Mouse (Mus musculus): ENCODE results near the gene AL731706.1. TPM values are rescaled to one million over a fixed set of nuclear protein-coding genes. Genes with fewer than 3 reads are reported as not detected.

The AL731706.1 gene
- total and polyA plus RNA-seq, 2 experiments from 2014 or later = 3.3 to 13.0 TPM

DNA sequence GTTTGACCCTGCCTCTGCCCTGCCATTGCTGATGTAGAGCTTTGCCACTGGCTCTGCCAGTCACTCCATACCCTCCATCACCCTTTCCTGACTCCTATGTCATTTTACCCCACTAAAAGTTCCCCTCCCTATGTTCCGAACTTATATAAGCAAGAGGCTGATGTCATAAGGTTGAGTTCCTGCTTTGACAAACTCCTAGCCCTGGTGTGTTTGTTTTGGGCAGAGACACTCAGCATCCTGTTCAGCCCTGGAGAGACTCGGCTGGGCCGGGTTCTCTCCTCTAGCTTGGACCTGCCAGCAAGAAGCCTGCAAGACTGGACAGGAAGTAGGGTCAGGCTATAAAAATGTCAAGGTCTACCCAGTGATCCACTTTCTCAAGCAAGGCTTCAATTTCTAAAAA lies 58.3 kb downstream of the AL731706.1 start:
- H3K4me1 ChIP-seq (ENCODE audit: insufficient read depth, low read length) = no peaks in the 10 kb centered on the region
- no peak overlapping the region for H3K9ac ChIP-seq (replicated peaks; ENCODE audit: low read length, poor library complexity, severe bottlenecking)
- 94% methylated on average over 3 of the region's 3 CpGs for WGBS
- H3K4me3 ChIP-seq (ENCODE audit: low read depth, low read length) = no peak overlapping the region
- H3K27me3 ChIP-seq (ENCODE audit: insufficient read depth, low read length) = no peaks in the 10 kb centered on the region
- H3K27ac ChIP-seq (ENCODE audit: low read depth, low read length) = no peak overlapping the region
- DNase-seq (ENCODE audit: low spot score) = no peak
- no peaks in the 10 kb centered on the region for H3K9me3 ChIP-seq (ENCODE audit: low read length)
- no peak overlapping the region for H3K4me2 ChIP-seq (ENCODE audit: low read depth, low read length, poor library complexity, severe bottlenecking)
- no peaks in the 10 kb centered on the region for H3K36me3 ChIP-seq (ENCODE audit: insufficient read depth, low read length)
- no peak for TF ChIP-seq CTCF (IDR thresholded peaks at IDR 0.05)
- ATAC-seq (ENCODE audit: low FRiP score) = no peak

Other genes starting within 250 kb of the AL731706.1 start
- 209 and 253 TPM in 2 replicates for gene Snap25, start 177.9 kb downstream of the AL731706.1 start, total RNA-seq (2014; rRNA removed)
- 293 and 327 TPM in 2 replicates for gene Snap25, start 177.9 kb downstream of the AL731706.1 start, polyA plus RNA-seq (2015; fragmentation: Nextera tagmentation; extraction: Ambion mirVana)
- gene AL731706.2, start 5.7 kb downstream of the AL731706.1 start, total RNA-seq (2014; rRNA removed) = not detected in 2 replicates
- gene AL731706.2, start 5.7 kb downstream of the AL731706.1 start, polyA plus RNA-seq (2015; fragmentation: Nextera tagmentation; extraction: Ambion mirVana) = 4.3 and 7.9 TPM in 2 replicates
- 9.7 TPM in 2 replicates for gene Slx4ip, start 171 bp downstream of the AL731706.1 start, total RNA-seq (2014; rRNA removed)
- 7.0 and 8.5 TPM in 2 replicates for gene Slx4ip, start 171 bp downstream of the AL731706.1 start, polyA plus RNA-seq (2015; fragmentation: Nextera tagmentation; extraction: Ambion mirVana)
- 6.9 and 13.6 TPM in 2 replicates for gene Mkks, start within 50 bp of the AL731706.1 start, total RNA-seq (2014; rRNA removed)
- gene Mkks, start within 50 bp of the AL731706.1 start, polyA plus RNA-seq (2015; fragmentation: Nextera tagmentation; extraction: Ambion mirVana) = 6.4 and 6.7 TPM in 2 replicates
- 8.7 and 10.1 TPM in 2 replicates for gene Jag1, start 225.3 kb upstream of the AL731706.1 start, total RNA-seq (2014; rRNA removed)
- 4.3 and 4.4 TPM in 2 replicates for gene Jag1, start 225.3 kb upstream of the AL731706.1 start, polyA plus RNA-seq (2015; fragmentation: Nextera tagmentation; extraction: Ambion mirVana)

All from midbrain, postnatal 0 days (tissue).